Mouse (Mus musculus): ENCODE measurements around the gene Prkca. TPM values are rescaled to one million over a fixed set of nuclear protein-coding genes. Genes with fewer than 3 reads are reported as not detected.
A peak's percentile ranks its signal among the peaks of the same experiment; 100 is the strongest.

The Prkca gene
- total RNA-seq, 2 experiments from 2014 or later: 186 to 189 TPM

DNA sequence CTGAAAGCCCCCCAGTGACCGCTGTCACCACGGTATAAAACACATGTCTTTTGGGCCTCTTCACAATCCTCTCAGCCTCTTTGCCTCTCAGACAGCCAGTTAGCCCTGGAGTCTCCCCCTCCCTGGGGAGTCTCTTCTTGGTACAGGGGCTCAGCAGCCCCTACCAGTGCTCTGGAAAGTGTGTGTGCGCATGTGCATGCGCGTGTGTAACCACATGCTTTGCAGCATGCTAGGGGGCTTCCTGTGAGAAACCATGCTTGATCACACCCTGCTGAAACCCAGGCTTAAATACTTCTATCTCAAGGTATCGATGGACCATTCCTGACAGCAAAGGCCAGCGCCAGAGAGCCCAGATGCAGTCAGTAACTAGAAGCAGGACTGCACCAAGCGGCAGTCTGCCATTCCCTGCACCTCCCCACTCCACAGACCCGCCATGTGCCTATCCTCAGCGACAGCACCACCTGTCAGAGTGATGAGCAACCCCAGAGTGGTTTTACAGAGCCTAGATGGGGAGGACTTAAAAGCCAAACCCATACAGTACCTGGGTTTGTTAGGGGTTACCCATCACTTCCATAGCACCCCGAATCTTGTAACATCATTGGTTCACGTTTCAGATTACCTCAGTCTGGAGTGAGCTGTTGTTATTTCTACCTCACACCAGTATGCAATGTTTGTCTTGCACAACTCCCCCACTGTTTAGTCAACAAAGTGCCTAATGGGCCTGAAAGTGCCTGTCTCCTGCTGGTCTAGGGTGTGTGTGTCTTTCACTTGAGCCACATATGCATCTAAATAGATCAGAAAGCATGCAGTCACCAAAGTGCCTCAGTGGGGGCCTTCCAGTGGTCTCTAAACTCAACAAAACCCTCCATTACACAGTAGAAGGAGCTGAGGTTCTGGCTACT, 75.1 kb downstream of the Prkca start:
- Histone ChIP-seq H3K4me3 (no peak overlapping the region), H3K27ac (no peak overlapping the region)
- no peak for DNase-seq (ENCODE audit: extremely low spot score in 1 of 2, low spot score in 2 of 2)
- intact Hi-C loops (cut with DNase I): no loop called here
- no peak for TF ChIP-seq CTCF (IDR thresholded peaks at IDR 0.05)

DNA sequence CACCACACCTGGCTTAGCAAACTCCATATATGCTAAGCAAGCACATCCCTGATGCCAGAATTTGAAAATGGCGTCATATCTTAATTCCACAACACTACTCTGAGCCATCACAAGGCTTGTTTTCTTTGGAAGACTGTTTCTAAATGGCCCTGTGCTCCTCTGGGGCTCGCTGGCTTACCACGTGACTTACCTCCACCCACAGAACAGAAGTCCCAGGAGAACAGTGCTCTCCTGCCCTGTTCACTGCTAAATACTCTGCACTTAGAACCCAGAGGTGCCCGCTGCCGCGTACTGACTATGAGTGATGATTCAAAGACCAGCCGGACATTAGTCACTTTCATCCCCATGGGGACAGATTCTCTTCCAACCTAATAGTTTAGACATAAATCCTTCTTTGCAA, 75.9 kb downstream of the Prkca start:
- no peak for DNase-seq (ENCODE audit: extremely low spot score in 1 of 2, low spot score in 2 of 2)
- intact Hi-C loops (cut with DNase I): no loop called here
- Histone ChIP-seq H3K4me3 (no peak overlapping the region), H3K27ac (no peak overlapping the region)
- TF ChIP-seq CTCF (IDR thresholded peaks at IDR 0.05): no peak

DNA sequence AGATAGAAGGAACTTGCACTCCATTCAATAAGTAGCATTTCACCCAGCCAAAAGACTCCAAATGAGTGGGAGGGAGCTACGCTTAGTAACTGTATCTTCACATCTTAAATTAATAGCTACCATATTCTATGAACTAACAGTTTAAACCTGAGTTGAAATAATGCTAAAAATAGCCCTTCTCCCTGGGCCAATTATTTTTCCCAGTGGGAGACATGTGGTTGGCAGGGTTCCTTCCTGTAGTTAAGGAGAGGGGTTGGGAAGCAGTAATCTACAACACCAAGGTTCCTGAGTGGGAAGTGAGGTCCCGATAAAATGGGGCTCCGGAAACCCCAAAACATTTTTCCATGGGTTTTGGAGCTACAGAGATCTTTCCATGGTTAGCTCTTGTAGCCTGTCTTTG, 76.7 kb downstream of the Prkca start:
- Histone ChIP-seq H3K4me3 (no peak overlapping the region), H3K27ac (no peak overlapping the region)
- TF ChIP-seq CTCF (IDR thresholded peaks at IDR 0.05): no peak
- no peak for DNase-seq (ENCODE audit: extremely low spot score in 1 of 2, low spot score in 2 of 2)
- intact Hi-C loops (cut with DNase I): no loop called here

DNA sequence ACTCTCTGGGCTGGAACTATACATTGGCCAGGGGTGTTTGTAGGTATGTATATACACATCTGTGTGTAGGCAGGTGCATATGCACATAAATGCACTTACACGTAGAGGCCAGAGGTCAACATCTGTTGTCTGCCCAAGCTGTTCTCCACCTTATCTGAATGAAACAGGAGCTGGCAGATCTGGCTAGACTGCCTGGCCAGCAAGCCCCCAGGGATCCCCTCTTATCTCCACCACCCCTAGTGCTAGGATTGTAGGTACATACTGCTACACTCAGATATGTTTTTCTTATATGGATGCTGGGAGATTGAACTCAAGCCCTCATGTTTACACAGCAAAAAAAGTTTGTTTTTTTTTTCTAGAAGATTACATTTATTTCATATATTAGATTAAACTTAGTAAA, 79.9 kb downstream of the Prkca start:
- intact Hi-C loops (cut with DNase I): no loop called here
- TF ChIP-seq CTCF (IDR thresholded peaks at IDR 0.05): no peak
- DNase-seq (ENCODE audit: extremely low spot score in 1 of 2, low spot score in 2 of 2): no peak
- Histone ChIP-seq H3K27ac (no peak overlapping the region), H3K4me3 (no peak overlapping the region)

DNA sequence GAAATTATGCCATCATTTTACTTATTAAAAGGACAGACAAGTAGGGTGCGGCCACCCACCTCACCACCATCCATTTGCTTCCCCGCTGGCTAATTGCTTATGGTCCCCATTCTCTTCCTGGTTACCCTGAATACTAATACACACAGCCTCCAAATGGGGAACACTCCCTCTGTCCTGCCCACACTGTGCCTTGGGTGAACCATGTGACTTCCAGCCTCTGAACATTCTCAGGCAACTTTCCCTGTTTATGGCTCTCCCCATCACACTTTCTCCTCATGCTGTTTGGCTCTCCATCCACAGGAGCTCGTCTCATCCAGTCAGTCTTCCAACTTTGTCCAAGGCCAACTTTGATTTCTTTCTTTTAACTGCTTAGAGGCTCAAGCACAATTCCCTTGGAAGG, 80.3 kb downstream of the Prkca start:
- TF ChIP-seq CTCF (IDR thresholded peaks at IDR 0.05): no peak
- no peak overlapping the region for H3K27ac ChIP-seq
- DNase-seq (ENCODE audit: extremely low spot score in 1 of 2, low spot score in 2 of 2): no peak
- intact Hi-C loops (cut with DNase I): no loop called here
- H3K4me3 ChIP-seq: no peak overlapping the region

DNA sequence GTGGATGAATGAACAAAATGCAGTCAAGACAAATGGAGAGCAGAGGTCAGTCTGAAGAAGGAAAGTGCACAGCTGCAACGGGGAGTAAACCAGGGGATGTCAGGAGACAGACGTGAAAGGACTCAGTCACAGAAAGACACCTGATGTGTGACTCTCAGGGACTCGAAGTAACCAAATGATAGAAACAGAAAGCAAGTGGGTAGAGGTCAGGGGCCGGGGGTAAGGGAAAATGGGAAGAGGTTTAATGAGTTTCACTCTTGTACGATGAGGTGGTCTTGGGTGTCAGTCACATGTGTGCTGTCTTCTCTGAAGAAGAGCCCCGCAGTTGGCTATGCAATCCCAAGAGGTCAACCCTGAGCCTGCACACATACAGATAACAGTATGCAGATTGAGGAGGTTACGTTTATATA, 82.0 kb downstream of the Prkca start:
- Histone ChIP-seq H3K27ac (no peak overlapping the region), H3K4me3 (no peak overlapping the region)
- TF ChIP-seq CTCF (IDR thresholded peaks at IDR 0.05): no peak
- no peak for DNase-seq (ENCODE audit: extremely low spot score in 1 of 2, low spot score in 2 of 2)
- intact Hi-C loops (cut with DNase I): no loop called here

DNA sequence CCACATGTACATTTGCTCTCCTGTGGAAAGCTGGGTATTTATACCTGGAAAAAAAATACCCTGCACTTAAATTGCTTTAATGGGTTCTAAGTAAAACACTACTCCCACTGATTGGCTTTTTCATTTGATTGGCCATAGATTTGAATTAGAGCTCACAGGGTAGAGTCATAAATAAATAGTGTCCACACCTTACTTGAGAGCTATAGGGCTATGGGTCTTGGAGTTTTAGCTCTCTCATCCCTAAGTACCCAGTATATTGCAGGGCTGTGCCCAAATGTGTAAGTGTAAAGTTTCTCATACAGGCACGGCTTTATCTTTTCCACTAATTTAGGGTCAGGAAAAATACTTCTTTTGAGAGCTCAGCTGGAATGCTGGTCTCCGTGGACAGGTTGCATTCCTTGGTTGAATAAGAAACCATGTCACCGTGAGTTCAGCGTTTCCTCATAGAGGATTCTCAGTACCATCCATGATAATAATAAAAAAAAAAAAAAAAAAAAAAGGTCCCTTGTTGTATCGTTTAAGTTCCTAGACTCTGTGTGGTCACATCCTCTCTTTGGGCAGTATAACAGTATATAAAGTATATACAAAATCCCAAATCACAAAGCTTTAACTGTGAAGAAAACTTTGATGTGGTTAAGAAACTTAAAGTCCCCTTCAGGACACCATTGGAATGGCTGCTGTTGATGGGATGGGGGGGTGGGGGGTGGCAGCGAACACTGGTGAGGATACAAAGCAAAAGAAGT, 82.8 kb downstream of the Prkca start:
- intact Hi-C loops (cut with DNase I): no loop called here
- Histone ChIP-seq H3K4me3 (no peak overlapping the region), H3K27ac (no peak overlapping the region)
- no peak for DNase-seq (ENCODE audit: extremely low spot score in 1 of 2, low spot score in 2 of 2)
- TF ChIP-seq CTCF (IDR thresholded peaks at IDR 0.05): no peak

DNA sequence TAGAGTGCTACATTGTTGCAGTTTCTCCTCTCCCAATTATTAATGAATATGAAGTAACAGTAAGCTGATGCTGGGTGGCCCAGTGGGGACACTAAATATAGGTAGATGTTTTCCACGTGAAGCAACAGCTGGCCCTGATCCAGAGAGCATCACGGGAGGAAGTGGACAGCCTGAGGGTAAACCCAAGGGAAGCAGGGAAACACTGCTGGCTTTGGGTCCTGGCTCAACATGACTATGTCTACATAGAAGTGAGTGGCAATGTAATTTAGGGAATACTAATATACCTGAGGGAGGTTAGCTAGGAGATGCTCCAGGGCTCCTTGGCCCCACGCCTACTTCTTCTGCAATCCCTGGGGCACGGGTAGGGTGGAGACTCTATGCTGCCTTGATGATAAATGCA, 84.3 kb downstream of the Prkca start:
- DNase-seq (ENCODE audit: extremely low spot score in 1 of 2, low spot score in 2 of 2): no peak
- Histone ChIP-seq H3K27ac (peak overlapping the region; percentile 37), H3K4me3 (no peak overlapping the region)
- intact Hi-C loops (cut with DNase I): no loop called here
- no peak for TF ChIP-seq CTCF (IDR thresholded peaks at IDR 0.05)

DNA sequence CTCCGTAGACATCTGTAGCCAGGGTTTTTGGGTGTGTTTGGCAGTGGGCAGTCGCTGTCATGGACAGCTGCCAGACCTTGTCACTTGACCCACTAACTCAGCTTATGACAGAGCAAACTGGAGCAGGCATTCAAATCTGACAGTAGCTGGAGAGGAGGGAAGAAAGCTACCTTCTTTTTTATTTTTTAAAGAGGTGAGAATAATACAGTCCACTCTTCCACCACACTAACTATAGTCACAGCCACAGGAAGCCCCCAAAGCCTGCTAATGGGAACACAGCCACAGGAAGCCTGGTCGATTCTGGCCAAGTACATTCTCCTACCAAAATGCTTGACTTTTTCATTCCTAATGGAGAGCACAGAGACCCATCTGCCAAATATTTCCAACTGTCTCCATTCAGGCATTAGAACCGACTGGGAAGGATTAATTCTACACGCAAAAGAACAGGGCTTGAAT, 84.9 kb downstream of the Prkca start:
- Histone ChIP-seq H3K4me3 (no peak overlapping the region), H3K27ac (peak overlapping the region; percentile 37)
- TF ChIP-seq CTCF (IDR thresholded peaks at IDR 0.05): no peak
- DNase-seq (ENCODE audit: extremely low spot score in 1 of 2, low spot score in 2 of 2): no peak
- intact Hi-C loops (cut with DNase I): no loop called here

DNA sequence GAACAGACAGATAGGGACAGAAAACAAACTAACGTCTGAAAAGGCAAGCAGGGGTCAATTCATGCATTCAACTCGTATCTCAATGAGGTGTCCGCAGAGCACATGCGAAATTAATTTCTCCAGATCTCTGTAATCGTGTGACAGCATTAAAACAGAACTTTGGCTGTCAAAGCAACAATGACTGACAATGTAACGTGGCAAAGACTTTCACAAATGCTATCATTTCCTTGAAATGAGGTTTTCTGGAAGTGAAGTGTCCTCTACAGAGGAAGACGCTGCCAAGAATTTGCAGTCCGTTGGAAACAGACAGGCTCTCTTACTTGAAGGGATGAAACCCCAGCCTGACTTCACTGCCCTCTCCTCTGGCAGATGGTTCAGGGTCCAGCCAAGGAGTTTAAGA, 85.8 kb downstream of the Prkca start:
- no peak for TF ChIP-seq CTCF (IDR thresholded peaks at IDR 0.05)
- no peak overlapping the region for H3K27ac ChIP-seq
- DNase-seq (ENCODE audit: extremely low spot score in 1 of 2, low spot score in 2 of 2): no peak
- H3K4me3 ChIP-seq: no peak overlapping the region
- intact Hi-C loops (cut with DNase I): no loop called here

DNA sequence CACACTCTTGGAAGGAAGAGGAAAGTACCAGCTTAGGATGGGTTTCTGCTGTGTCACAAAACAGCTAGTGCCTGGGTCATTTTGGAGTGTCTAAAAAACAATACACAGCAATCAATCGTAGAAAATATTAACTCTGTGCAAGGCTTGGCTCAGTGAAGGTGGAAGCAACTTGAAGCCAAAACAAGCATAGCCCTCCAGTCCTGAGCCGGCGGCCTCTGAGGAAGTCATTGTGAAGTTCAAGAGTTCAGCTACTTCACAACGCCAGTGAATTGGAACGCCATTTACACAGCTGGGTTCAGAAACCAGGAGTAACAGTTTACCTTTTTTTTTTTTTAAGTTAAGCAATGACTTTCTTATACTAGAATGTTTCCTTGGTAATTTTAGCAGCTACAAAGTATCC, 89.0 kb downstream of the Prkca start:
- Histone ChIP-seq H3K4me3 (no peak overlapping the region), H3K27ac (no peak overlapping the region)
- TF ChIP-seq CTCF (IDR thresholded peaks at IDR 0.05): no peak
- no peak for DNase-seq (ENCODE audit: extremely low spot score in 1 of 2, low spot score in 2 of 2)
- intact Hi-C loops (cut with DNase I): no loop called here

DNA sequence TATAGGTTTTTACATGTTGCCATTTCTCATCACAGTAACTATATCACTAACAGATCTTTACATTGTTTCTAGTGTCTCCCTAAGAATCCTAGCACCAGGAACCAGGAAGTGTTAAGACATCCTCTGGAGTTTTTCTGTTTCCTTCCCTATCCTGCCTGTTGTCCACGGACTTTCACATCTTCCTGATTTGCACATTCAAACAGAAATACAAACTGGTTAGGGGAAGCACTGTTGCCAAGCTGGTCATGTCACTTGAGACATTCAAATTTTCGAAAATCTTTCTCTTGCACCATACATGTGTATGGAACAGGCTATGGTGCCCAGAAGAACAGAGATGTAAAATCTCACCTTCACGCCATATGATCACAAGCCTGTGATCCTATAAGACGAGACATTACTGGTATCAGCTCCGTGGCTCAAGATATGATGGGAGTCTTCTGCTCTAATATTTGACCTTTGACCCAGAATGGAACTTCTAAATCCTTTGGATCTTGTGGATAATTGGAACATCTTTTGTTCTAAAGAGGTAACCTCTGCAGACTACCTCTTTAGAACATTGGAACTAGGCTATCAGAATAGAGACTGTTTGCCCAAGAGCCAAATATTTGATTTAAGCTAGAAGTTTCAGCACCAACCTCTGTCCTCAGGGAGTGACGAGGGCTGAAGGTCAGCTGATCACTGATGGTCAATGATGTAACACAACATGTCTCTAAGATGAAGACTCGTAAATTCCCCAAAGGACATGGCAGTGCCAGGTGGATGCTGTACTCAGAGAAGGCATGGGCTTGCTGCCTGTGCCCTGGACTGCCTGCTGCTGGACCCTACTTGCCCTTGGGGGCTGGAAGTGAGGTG, 91.6 kb downstream of the Prkca start:
- no peak for TF ChIP-seq CTCF (IDR thresholded peaks at IDR 0.05)
- intact Hi-C loops (cut with DNase I): no loop called here
- Histone ChIP-seq H3K27ac (no peak overlapping the region), H3K4me3 (no peak overlapping the region)
- DNase-seq (ENCODE audit: extremely low spot score in 1 of 2, low spot score in 2 of 2): no peak
